Mouse (Mus musculus) heart, adult 9 months (tissue): ENCODE results near the gene Nsun5.

Source experiments
- DNase-seq, 2 experiments: peaks; one replicate each; pipeline ENCODE4 v3.0.0; 2022; ENCODE audit warnings: low spot score in 2 of 2

The Nsun5 gene

DNA sequence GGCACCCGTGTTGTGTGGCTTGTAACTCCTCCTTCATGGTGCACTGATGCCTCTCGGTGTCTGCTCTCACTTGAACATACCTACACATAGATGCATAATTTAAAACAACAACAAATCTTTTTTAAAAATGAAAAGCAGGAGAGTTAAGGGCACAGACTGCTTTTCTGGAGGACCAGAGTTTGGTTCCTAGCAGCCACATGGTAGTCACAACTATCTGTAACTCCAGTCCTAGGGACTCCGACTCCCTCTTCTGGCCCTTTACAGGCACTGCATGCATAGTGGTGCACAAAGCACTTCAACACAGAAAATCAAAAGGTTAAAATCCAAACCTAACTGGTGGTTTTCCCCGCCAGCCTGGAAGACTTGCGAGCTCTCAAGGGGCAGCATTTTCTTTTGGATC lies 3.8 kb downstream of the Nsun5 start:
- DNase-seq: no peak

DNA sequence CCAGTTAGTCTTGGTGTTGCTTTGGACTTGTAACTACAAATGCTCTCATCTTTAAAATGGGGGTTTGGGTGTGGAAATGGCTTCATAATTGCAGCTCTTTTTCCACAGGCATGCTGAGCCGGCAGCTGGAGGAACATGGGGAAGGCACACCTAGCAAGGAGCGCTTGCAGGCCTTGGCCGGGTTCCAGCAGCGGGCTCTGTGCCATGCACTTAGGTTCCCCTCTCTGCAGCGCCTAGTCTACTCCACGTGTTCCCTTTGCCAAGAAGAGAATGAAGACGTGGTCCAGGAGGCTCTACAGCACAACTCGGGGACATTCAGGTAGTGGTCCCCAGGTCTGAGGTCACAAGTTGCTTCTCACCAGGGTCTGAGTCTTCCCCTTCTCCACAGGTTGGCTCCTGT lies 5.4 kb downstream of the Nsun5 start:
- DNase-seq: no peak

DNA sequence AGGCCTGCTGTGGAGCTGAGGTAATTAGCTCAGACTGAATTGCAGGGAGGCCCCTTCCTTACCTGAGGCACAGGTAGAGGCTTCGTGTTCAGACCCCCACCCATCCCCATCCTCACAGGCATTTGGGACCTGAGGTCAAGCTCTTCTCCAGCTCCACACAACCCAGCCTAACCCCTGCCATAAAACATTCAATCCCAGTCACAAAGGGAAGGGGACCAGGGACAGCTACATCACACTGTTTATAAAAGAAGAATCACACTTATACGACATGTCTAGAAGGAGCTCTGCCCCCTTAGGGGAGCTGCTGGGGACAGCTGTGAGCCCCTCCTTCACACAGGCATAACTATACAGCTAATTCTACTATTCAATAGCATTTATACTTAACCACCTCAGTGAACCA lies 6.6 kb downstream of the Nsun5 start:
- DNase-seq: no peak

DNA sequence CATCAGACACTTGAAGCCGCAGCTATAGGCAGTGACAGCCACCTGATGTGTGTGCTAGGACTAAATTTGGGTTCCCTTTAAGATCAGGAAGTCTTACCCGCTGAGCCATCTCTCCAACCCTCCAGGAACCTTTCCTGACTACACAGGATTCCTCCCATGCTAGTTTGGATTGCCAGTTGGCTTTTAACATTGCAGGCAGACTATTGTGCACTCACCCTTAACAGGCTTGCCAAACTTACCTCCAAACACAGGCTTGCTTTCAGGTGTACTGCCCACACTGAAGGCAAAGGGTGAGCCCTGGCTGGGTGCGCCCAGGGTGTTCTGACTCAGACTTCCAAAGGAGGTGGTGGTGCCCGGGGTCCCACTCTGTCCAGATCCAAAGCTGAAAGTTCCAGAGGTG lies 10.9 kb downstream of the Nsun5 start:
- DNase-seq: no peak

DNA sequence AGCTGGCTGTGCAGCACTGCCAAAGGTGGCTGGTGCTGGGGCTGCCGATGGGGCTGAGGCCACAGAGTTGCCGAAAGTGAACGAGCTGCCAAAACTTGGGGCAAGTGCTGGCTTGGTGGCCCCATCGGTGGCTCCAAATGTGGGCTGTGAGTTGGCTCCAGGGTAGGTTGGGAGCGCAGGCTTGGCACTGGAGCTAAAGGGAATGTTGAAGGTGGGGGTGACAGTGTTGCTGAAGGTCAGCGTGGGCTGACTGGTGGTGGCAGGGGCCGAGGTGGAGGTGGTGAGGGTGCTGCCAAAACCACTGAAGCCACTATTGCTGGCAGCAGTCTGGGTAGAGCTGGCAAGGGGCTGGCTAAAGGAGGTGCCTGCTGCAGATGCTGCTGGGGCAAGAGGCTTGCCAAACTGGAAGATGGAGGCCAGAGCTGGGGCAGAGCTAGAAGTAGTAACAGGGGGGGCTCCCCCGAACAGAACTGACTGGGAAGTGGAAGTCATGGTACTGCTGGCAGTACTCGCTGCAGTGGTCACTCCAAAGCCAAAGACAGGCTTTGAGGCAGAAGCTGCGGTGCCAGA lies 11.7 kb downstream of the Nsun5 start:
- DNase-seq: peak; percentile 57 to 58

DNA sequence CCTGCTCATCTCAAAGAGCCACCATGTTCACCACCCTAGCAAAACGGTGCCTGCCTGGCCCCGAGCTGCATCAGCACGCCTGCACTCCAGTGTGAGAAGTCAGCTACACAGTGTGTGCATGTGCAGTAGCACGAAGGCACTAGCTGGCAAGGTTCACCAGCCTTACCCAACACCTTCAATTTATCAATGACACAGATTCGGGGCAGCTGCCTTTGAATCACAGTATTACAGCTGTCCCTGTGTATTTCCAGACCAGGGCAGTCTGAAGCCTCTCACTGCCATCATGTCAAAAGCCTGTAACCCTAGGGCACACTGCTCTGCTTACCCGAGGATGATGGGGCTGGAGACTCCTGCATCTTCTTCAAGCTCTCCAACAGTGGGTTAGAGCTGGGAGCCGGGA lies 13.0 kb downstream of the Nsun5 start:
- no peak for DNase-seq

DNA sequence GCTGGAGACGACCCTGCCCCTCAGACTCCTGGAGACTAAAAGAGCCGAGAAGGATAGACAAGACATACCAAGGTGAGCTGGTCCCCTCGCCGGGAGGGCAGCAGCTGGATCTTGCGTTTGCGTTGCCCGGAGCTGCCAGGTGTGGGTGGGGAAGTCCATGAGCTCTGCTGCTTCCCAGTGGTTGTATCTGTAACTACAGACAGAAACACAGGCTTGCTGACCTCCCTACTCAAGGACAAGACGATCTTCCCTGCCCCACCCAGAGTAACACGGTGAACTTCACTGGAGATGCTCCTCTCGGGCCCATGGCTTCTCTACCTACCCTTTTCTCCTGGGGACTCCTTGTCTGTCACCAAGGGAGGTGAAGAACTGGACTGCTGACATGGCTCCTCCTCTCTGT lies 14.0 kb downstream of the Nsun5 start:
- no peak for DNase-seq

DNA sequence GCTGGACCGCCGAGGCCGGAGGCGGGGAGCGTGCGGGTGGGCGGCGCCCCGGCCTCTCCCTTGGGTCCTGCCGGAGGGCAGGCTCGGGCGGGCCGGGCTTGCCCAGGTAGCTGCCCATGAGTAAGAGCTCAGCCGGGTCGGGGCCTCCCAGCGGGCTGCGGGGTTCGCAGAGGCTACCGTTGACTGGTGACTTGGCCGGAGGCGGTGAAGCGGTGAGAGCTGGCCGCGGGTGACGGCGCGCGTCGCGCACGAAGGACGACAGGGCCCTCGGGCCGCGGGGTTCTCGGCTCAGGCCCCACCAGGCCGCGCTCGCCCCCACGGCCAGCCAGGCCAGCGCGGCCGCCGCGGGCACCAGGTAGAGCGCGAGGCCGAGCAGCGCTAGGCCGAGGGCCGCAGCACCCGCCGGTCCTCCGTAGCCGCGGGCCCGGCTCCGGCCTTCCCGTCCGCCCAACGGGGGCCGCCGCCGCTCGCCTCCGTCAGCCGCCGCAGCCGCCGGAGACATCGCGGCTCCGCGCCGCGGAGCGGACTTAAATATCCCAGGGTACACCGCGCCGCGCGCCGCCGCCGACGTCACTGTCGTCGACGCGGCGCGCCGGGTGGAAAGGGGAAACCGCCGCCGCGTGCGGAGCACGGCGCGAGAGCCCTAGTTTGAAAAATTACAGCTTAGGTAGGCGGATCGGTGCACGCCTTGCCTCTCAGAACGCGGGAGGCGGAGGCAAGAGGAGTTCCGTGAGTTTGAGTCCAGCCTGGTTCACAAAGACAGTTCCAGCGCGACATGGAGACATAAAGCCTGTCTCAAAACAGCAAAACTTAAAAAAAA lies 24.5 kb downstream of the Nsun5 start, which contains the start of gene Pom121:
Pom121 (minus strand) TSS at position 543 of the 820 bp plus-strand sequence.
- DNase-seq: peak; percentile 59 to 77

DNA sequence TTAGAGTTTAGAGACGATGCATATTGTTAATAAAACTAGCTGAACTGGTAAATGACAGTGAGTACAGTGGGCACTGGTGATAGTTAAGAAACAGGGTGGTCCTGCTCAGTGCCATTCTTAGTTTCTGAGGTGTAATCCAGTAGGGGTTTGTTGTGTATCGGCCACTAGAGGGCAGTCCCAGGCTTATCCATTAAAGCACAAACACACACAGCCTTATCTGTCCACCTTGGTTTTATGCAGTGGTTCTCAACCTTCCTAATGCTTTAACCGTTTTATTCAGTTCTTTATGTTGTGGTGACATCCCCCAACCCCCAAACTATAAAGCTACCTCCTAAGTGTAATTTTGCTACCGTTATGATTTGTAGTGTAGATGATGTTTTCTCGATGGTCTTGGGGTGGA lies 26.1 kb downstream of the Nsun5 start:
- no peak for DNase-seq

DNA sequence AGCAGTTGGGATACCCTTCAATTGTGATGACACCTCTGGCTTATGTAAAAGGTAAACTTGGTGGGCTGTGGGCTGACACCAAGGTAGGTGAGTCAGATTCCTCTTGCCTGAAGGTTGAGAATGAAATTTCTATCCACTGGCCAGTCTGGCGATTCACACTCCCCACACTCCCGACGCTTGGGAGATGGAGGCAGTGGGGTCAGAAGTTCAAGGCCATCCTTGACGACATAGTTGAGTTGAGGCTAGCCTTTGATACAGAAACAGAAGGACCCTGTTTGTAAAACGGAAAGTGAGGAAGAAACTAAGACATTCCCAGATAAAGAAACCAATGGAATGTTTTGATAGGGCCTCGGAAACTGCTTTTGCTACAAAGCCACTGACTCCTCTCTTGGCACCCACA lies 29.6 kb downstream of the Nsun5 start:
- DNase-seq: no peak

DNA sequence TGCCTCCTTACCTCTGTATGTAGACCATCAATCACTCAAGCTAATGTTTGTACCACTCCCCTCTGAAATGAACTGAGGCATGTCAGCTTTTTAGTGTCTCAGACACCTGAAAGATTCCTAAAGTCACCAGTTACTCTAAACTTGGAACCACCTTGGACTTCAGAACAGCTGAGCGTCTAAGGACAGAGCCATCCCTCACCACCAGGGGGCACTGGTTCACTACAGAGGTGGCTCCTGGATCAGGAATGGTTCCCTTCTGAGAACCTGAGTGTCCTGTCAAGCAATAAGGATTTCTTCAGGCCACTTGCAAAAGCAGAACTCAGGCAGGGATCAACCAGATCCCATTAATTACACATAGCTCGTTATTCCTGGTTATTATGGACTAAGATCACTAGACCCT lies 30.5 kb downstream of the Nsun5 start:
- DNase-seq: peak in 1 of 2 experiments; percentile 68

DNA sequence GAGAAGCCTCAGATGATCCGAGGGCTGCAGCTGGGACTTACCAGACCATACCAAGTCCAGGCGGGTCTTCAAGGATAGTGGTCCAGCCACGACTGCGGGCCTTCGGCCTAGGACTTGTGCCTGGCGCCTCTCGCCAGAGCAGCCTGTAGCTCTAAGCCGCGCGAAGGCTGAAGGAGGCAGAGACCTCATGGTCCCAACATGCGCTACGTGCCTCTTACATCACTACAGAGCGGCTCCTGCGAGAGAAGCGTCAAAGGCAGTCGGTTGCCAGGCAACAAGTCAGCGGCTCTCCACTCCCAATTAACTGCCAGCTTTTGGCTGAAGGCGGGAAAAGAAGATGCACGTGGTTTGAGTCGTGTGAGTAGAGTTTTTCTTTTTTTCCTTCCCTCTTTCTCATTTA lies 34.9 kb downstream of the Nsun5 start:
- DNase-seq: no peak

DNA sequence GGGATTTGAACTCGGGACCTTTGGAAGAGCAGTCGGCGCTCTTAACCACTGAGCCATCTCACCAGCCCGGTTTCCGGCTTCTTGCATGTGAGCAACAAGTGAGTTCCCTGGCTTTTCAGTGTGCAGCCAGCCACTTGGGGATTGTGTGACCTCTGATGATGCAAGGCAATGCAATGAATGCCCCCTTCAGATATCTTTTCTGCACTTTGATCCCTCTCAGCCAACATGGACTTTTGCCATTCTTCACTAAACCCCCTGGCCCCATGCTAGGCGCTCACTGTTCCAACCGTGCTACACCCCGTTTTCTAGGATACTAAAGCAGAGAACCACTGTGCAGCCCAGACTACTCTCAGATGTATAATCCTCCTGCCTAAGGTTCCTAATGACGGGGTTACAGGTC lies 35.7 kb downstream of the Nsun5 start:
- DNase-seq: no peak

DNA sequence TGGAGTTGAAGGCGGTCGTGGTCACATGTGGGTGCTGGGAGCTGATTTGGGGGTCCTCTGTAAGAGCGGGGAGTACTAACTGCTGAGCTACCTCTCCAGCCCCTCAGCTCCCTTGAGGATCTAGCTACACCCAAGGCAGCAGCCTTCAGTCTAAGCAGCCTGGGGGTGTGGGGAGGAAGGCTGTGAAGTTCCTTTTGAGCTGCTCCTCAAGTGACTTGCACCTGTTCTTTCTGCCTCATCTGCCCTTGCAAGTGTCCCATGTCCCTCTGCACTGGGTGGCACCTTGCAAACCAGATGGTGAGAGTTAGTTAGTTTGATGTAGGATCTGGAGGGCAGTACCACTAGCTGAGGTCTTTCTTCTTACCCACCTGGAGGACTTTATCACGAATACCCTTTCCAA lies 38.4 kb downstream of the Nsun5 start:
- DNase-seq: no peak

DNA sequence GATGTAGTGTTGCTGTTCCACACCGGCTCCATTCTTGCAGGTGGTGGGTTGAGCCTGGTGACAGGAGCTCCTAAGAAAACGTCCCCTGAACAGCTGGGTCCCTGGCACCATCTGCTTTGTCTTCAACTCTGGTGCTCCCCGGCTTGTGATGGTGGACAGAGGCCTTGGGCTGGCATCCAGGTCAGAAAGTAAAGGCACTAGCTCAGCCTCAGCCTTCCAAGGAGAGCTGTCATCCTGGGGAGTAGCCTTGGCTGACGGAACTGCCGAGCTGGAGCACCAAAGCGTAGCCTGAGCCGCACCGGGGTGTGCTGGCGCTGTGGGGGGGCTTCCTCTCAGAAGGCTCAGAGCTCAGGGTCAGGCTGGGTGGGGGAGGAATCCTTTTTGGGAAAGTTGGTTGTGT lies 40.5 kb downstream of the Nsun5 start:
- DNase-seq: no peak
